Mouse (Mus musculus): ENCODE results near the gene Clk2. TPM values are rescaled to one million over a fixed set of nuclear protein-coding genes. Genes with fewer than 3 reads are reported as not detected.

Clk2 gene
- total RNA-seq, 2 experiments from 2014 or later, result 45.6 to 46.3 TPM

DNA sequence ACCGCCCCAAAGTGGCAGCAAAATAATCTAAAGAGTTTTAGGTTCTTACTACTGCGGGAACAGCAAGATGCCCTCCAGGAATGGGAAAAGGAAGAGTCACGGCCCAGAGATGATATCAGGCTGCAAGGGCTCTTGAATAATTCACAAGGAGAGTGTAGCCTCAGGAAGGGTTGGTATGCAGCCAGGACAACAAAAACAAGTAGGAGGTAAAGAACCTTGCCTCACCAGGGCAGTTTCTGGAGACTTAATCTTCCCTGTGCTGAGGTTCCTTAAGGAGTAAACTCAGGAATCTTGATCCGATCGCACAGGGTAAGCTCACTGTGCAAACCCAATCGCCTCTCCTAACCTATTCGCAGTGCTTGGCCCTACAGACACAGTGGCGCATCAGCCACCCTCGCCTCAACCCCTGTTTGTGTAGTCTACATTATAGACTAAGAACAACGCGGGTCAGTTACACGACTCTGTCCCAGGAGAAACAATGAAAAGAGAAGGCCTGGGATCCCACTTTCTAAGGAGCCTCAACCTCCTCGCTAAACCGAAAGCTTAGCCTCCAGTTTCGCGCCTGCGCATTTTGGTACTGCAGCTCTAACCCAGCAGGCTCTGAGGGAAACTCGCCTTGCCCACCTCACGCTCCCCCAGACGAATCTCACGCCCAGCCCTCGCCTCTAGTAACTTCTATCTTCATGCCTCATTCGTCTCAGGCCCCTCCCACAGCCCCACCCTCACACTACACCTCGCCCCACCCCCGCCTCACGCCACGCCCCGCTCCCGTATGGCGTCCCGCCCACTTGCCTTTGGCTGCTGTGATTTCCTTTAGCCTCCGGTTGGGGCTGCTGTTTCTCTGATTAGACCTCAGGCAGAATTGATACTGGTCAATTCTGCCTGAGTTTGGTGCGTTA, 31.6 kb downstream of the Clk2 start:
- Histone ChIP-seq H3K4me3 (peak overlapping the region; percentile 51), H3K27ac (peak overlapping the region; percentile 91)
- peak; percentile 51 for TF ChIP-seq CTCF (IDR thresholded peaks at IDR 0.05)
- intact Hi-C loops (cut with DNase I), result loop anchor here (1.0 to 2.0 kb wide), 2 partner anchors 19 to 49 kb away; partner anchors contain the start of genes Krtcap2 and Thbs3
- DNase-seq (ENCODE audit: extremely low spot score in 1 of 2, low spot score in 2 of 2), result peak; percentile 75 to 84

- no peak overlapping the region for H3K27ac ChIP-seq
- no peak for DNase-seq (ENCODE audit: extremely low spot score in 1 of 2, low spot score in 2 of 2)
- intact Hi-C loops (cut with DNase I), result no loop called here
- H3K4me3 ChIP-seq, result no peak overlapping the region
- TF ChIP-seq CTCF (IDR thresholded peaks at IDR 0.05), result no peak
Observed at GRCm38 (mm10) chr3:89199839-89200238, 35.2 kb downstream of the Clk2 start.

DNA sequence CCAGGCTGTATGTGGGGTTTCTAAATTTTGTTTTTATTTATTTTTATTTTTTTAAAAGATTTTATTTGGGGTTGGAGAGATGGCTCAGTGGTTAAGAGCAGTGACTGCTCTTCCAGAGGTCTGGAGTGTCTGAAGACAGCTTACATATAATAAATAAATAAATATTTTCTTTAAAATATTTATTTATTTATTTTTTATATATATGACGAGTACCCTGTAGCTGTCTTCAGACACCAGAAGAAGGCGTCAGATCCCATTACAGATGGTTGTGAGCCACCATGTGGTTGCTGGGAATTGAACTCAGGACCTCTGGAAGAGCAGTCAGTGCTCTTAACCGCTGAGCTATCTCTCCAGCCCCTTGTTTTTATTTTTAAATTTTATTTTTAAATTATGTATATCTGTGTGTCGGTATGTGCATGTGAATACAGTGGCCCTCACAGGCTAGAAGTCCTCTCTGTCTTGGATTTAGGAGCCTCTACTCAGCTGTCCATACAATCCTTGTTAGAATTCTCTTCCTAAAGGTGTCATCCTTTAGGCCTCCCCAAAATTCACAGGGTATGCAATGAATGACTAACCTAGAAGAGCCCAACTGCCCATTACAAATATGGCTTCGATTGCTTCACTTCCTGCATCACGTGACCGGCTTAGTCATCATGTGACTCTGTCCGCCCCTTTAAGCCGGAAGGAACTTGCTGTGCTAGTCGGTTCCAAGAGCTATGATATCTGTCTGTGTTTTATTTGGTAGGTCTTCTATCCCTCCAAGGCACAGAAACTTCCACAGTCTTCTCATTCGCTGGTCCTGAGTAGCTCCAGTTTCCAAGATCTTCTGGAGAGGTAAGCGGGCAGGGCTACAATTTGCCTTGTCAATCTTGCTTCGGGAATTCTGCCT, 37.9 kb downstream of the Clk2 start, which contains the start of gene Gba:
Gene Gba (plus strand): TSS at position 676 of the 889 bp plus-strand sequence.
- intact Hi-C loops (cut with DNase I), result loop anchor here (1.0 kb wide), 1 partner anchor 11 kb away; no protein-coding TSS in a partner anchor
- no peak for TF ChIP-seq CTCF (IDR thresholded peaks at IDR 0.05)
- peak within 1 kb of the TSS; percentile 69 for H3K4me3 ChIP-seq
- peak within 1 kb of the TSS; percentile 83 for H3K27ac ChIP-seq
- DNase-seq (ENCODE audit: extremely low spot score in 1 of 2, low spot score in 2 of 2), result peak; percentile 84 to 85

GRCm38 (mm10) chr3:89203142-89203514, 38.5 kb downstream of the Clk2 start:
- intact Hi-C loops (cut with DNase I), result no loop called here
- no peak for TF ChIP-seq CTCF (IDR thresholded peaks at IDR 0.05)
- H3K27ac ChIP-seq, result peak overlapping the region; percentile 83

DNA sequence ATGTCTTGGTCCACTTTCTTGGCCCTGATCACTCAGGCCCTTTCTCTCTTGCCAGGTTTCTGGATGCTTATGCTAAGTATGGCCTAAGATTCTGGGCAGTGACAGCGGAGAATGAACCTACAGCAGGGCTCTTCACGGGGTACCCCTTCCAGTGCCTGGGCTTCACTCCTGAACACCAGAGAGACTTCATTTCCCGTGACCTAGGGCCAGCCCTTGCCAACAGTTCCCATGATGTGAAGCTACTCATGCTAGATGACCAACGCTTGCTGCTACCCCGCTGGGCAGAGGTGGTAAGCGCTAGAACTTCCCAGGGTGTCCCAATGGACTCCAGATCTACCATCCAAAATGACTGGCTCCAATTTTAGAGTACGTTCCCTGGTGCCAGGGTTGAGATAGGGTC, 41.5 kb downstream of the Clk2 start:
- Histone ChIP-seq H3K4me3 (no peak overlapping the region), H3K27ac (no peak overlapping the region)
- no peak for DNase-seq (ENCODE audit: extremely low spot score in 1 of 2, low spot score in 2 of 2)
- intact Hi-C loops (cut with DNase I), result no loop called here
- TF ChIP-seq CTCF (IDR thresholded peaks at IDR 0.05), result no peak

More at GRCm38 (mm10) chr3:89203142-89203514, 38.5 kb downstream of the Clk2 start:
- peak overlapping the region; percentile 69 for H3K4me3 ChIP-seq
- DNase-seq (ENCODE audit: extremely low spot score in 1 of 2, low spot score in 2 of 2), result no peak

GRCm38 (mm10) chr3:89206695-89207094, 42.1 kb downstream of the Clk2 start:
- no peak for TF ChIP-seq CTCF (IDR thresholded peaks at IDR 0.05)
- no peak overlapping the region for H3K4me3 ChIP-seq
- intact Hi-C loops (cut with DNase I), result no loop called here
- H3K27ac ChIP-seq, result no peak overlapping the region
- DNase-seq (ENCODE audit: extremely low spot score in 1 of 2, low spot score in 2 of 2), result no peak

DNA sequence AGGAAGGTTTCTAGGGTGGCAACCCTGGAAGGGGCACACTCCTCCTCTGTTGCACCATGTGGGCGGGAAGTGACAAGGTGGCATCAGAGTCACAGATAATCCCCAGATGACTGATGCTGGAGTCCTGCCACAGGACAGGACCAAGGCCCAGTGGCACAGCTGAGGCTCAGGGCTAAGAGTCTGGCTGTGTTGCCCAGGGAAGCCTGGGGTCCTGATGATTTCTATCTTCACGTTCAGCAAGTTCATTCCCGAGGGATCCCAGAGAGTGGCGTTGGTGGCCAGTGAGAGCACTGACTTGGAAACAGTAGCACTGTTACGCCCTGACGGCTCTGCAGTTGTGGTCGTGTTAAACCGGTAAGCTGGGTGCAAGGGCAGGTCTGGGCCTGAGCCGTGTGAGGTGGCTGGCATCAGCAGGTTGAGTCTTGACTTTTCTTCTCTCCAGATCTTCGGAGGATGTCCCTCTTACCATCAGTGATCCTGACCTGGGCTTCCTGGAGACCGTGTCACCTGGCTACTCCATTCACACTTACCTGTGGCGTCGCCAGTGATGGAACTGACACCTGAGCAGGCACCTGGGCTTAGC, 43.6 kb downstream of the Clk2 start:
- H3K4me3 ChIP-seq, result no peak overlapping the region
- intact Hi-C loops (cut with DNase I), result no loop called here
- no peak for TF ChIP-seq CTCF (IDR thresholded peaks at IDR 0.05)
- no peak for DNase-seq (ENCODE audit: extremely low spot score in 1 of 2, low spot score in 2 of 2)
- H3K27ac ChIP-seq, result no peak overlapping the region

DNA sequence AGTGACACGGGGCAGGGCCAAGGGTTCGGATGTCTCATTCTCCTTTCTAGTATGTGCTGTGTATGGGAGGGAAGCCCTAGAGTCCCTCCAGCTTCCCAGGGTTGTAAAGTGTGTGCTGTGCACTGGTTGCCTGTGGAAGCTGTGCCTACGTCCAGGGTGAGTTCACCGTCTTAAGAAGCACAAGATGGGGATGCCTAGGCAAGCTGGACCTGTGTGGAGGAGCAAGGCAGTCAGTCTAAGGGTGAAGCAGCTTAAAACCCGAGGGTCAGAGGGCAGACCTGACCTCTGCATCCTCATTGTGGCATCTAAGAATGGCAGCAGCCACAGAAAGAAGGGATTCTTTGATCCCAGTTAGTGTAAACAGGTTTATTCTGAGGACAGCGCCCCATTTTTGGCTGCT, 44.1 kb downstream of the Clk2 start:
- DNase-seq (ENCODE audit: extremely low spot score in 1 of 2, low spot score in 2 of 2), result no peak
- intact Hi-C loops (cut with DNase I), result no loop called here
- no peak for TF ChIP-seq CTCF (IDR thresholded peaks at IDR 0.05)
- Histone ChIP-seq H3K4me3 (no peak overlapping the region), H3K27ac (no peak overlapping the region)

DNA sequence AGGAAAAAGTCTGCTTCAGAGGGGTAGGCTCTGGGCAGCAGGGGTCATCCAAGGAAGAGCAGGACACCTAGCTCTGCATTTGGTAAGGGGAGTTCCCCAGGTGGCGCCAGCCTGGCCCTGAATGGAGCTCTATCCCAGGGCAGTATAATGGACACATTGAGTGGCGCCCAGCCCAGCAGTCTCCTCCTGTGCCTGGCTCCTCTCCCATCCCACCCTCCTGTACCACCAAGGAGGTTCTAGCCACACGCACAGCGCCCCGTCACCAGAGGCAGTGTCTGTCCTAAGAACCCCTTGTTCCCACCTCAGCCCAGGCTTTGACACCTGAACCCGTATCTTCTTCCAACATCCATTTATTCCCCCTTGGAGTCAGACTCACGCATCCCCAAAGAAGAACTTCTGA, 45.1 kb downstream of the Clk2 start:
- Histone ChIP-seq H3K4me3 (no peak overlapping the region), H3K27ac (no peak overlapping the region)
- intact Hi-C loops (cut with DNase I), result no loop called here
- no peak for DNase-seq (ENCODE audit: extremely low spot score in 1 of 2, low spot score in 2 of 2)
- no peak for TF ChIP-seq CTCF (IDR thresholded peaks at IDR 0.05)

GRCm38 (mm10) chr3:89210162-89210561, 45.6 kb downstream of the Clk2 start:
- no peak overlapping the region for H3K27ac ChIP-seq
- DNase-seq (ENCODE audit: extremely low spot score in 1 of 2, low spot score in 2 of 2), result no peak
- intact Hi-C loops (cut with DNase I), result no loop called here
- no peak overlapping the region for H3K4me3 ChIP-seq
- no peak for TF ChIP-seq CTCF (IDR thresholded peaks at IDR 0.05)

GRCm38 (mm10) chr3:89210731-89211130, 46.1 kb downstream of the Clk2 start:
- no peak overlapping the region for H3K27ac ChIP-seq
- TF ChIP-seq CTCF (IDR thresholded peaks at IDR 0.05), result no peak
- intact Hi-C loops (cut with DNase I), result no loop called here
- no peak for DNase-seq (ENCODE audit: extremely low spot score in 1 of 2, low spot score in 2 of 2)
- H3K4me3 ChIP-seq, result no peak overlapping the region
